Mouse (Mus musculus) heart, embryonic 13.5 days (tissue): Measurements from ENCODE around the gene H2afy2. TPM values are rescaled to one million over a fixed set of nuclear protein-coding genes. Genes with fewer than 3 reads are reported as not detected.

ENCODE experiments used
- ATAC-seq: fragments of 200-750 bp; cut with Nextera tagmentation; 2 replicates; pipeline ENCODE4 v1.8.0; 2017; ENCODE audit warnings: moderate TSS enrichment; ENCODE audit not compliant: insufficient number of reproducible peaks, low FRiP score, low TSS enrichment; ENCODE audit errors: extremely low read depth
- H3K27ac ChIP-seq: fragments of 300-500 bp; sonication (generic); replicated peaks from 2 replicates; pipeline ENCODE4 v1.5.1; 2015; ENCODE audit warnings: moderate library complexity, mild to moderate bottlenecking, inconsistent platforms
- H3K27me3 ChIP-seq: fragments of 300-500 bp; sonication (generic); replicated peaks from 2 replicates; pipeline ENCODE4 v1.6.1; 2015; ENCODE audit warnings: mild to moderate bottlenecking, inconsistent platforms
- H3K36me3 ChIP-seq: fragments of 300-500 bp; sonication (generic); 2 replicates; pipeline ENCODE4 v1.6.1; 2015; ENCODE audit warnings: mild to moderate bottlenecking, inconsistent platforms
- H3K4me1 ChIP-seq: fragments of 300-500 bp; sonication (generic); 2 replicates; pipeline ENCODE4 v1.6.1; 2015; ENCODE audit warnings: inconsistent platforms
- H3K4me2 ChIP-seq: fragments of 300-500 bp; sonication (generic); 2 replicates; pipeline ENCODE4 v1.6.1; 2015; ENCODE audit warnings: inconsistent platforms, mild to moderate bottlenecking, moderate library complexity
- H3K4me3 ChIP-seq: fragments of 300-500 bp; sonication (generic); 2 replicates; pipeline ENCODE4 v1.5.1; 2015; ENCODE audit warnings: moderate library complexity, mild to moderate bottlenecking, inconsistent platforms
- H3K9ac ChIP-seq: fragments of 300-500 bp; sonication (generic); 2 replicates; pipeline ENCODE4 v1.6.1; 2015; ENCODE audit warnings: inconsistent platforms, mild to moderate bottlenecking, moderate library complexity
- H3K9me3 ChIP-seq: fragments of 300-500 bp; sonication (generic); 2 replicates; pipeline ENCODE4 v1.6.1; 2016; ENCODE audit warnings: inconsistent platforms
- WGBS: fragments of 180-500 bp; shearing (Covaris S2); methylation state at CpG from one replicate; pipeline ENCODE4 v1.1.7; 2015; ENCODE audit warnings: mixed read lengths; 5-methylcytosine and 5-hydroxymethylcytosine counted together
- polyA plus RNA-seq: library from polyadenylated mRNA; unstranded; fragments of >200 nt; fragmentation: Nextera tagmentation; extraction: Ambion mirVana; gene quantifications from 2 replicates; pipeline ENCODE4 v1.2.1, GENCODE M21; 2015

H2afy2 gene
- polyA plus RNA-seq, 1 experiment from 2014 or later: 65.3 TPM

DNA sequence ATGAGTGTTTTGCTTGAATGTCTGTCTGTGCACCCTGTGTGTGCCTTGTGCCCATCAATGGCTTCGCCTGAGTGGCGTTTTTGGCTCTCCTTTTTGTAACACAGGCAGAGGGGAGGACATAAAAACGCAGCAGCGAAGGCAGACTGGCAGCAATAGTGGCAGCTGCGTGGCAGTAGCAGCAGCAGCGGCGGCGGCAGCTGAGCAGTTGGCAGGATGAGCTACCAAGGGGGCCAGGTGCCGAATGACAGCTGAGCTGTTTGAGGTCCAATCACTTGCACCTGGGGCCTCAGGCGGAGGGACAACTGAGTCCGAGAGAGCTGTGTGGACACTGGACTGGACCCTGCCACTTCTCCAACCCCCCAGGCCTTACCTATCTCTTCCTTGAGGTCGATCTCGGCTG lies 36.6 kb downstream of the H2afy2 start:
- Histone ChIP-seq H3K27ac (no peak overlapping the region), H3K4me3 (no peak overlapping the region), H3K9ac (no peak overlapping the region), H3K36me3 (peaks cover 97% of the 10 kb centered on the region), H3K9me3 (peaks cover 8% of the 10 kb centered on the region; the same call in 1 of the 2 replicates), H3K4me2 (no peak overlapping the region), H3K27me3 (no peaks in the 10 kb centered on the region), H3K4me1 (no peaks in the 10 kb centered on the region)
- no peak for ATAC-seq
- 88% methylated on average over 13 of the region's 13 CpGs for WGBS

DNA sequence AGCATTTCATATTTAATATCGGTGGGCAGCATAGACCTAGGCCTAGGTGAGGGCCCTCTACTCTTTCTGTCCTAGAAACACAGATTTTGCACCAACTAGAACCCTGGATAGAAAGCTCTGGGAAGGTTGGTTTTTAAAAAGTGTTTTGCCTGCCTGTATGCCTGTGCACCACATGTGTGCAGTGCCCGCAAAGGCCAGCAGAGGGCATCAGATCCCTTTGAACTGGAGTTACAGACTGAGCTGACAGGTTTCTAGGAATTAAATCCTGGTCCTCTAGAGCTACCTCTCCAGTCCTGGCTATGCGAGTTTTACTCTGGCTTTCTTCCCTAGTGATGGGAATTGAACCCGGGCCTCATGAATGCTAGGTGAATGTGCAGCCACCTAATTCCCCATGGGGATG lies 38.8 kb downstream of the H2afy2 start:
- ATAC-seq: no peak
- H3K9ac ChIP-seq: no peak overlapping the region
- no peak overlapping the region for H3K4me2 ChIP-seq
- no peak overlapping the region for H3K4me3 ChIP-seq
- no peak overlapping the region for H3K27ac ChIP-seq
- no peaks in the 10 kb centered on the region for H3K27me3 ChIP-seq
- no peaks in the 10 kb centered on the region for H3K4me1 ChIP-seq
- H3K36me3 ChIP-seq: peaks cover 97% of the 10 kb centered on the region
- WGBS: 85% methylated on average over 4 of the region's 4 CpGs
- H3K9me3 ChIP-seq: peaks cover 8% of the 10 kb centered on the region; the same call in 1 of the 2 replicates

DNA sequence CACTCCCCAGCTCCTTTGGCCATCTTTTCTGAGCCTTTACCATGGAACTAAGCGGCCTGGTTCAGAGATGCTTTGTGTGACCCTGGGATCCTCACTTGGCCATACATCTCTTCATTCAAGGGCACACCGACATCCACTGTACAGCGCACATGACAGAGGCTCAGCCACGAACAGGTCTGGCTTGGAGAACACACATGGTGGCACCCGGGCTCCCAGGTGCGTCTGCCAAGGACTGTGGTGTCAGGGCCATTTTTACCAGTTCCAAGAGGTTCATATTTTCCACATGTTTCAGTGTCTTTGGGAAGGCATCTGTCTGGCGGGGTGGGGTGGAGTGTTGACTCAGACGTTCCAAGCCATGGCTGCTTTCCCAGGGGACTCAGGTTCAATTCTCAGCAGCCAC lies 41.6 kb downstream of the H2afy2 start:
- H3K4me1 ChIP-seq: no peaks in the 10 kb centered on the region
- H3K9ac ChIP-seq: no peak overlapping the region
- no peak overlapping the region for H3K27ac ChIP-seq
- H3K27me3 ChIP-seq: no peaks in the 10 kb centered on the region
- peaks cover 8% of the 10 kb centered on the region; the same call in 1 of the 2 replicates for H3K9me3 ChIP-seq
- ATAC-seq: no peak
- no peak overlapping the region for H3K4me2 ChIP-seq
- 86% methylated on average over 8 of the region's 8 CpGs for WGBS
- peaks cover 99% of the 10 kb centered on the region for H3K36me3 ChIP-seq
- H3K4me3 ChIP-seq: no peak overlapping the region

DNA sequence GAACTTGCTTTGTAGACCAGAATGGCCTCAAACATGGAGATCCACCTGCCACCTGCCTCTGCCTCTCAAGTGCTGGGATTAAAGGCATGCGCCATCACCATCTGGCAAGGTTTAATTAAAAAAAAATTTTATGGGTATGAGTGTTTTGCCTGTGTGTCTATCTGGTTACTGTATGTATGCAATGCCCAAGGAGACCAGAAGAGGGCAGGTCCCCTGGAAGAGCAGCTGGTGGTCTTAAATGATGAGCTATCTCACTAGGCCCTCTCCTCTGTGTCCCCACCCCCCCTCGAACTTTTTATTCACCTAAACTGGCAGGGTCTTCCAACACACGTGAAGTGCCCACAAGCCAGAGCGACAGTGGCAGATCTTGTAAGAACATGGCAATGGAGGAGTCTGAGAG lies 42.1 kb downstream of the H2afy2 start:
- peaks cover 8% of the 10 kb centered on the region; the same call in 1 of the 2 replicates for H3K9me3 ChIP-seq
- WGBS: 76% methylated on average over 4 of the region's 4 CpGs
- H3K4me2 ChIP-seq: no peak overlapping the region
- no peaks in the 10 kb centered on the region for H3K27me3 ChIP-seq
- H3K4me3 ChIP-seq: no peak overlapping the region
- peaks cover 97% of the 10 kb centered on the region for H3K36me3 ChIP-seq
- no peaks in the 10 kb centered on the region for H3K4me1 ChIP-seq
- no peak overlapping the region for H3K27ac ChIP-seq
- no peak overlapping the region for H3K9ac ChIP-seq
- ATAC-seq: no peak

DNA sequence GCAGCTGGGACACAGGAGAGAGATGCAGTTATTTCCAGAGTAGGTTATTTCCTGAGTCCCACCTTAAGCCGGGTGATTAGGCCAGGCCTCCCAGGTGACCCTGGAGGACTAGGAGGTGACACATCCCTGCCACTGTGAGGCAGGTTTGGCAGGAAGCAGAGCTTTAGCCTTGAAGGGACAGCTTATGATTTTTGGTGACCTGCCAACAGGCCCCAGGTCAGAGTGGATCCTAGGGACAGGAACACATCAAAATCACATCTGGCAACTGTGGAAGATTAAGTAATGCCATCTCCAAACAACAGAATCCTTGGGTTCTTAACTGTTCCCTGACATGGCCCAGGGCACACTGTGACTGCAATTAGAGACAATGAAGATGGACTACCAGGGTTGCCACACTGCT lies 42.6 kb downstream of the H2afy2 start:
- Histone ChIP-seq H3K9ac (no peak overlapping the region), H3K4me1 (no peaks in the 10 kb centered on the region), H3K36me3 (peaks cover 95% of the 10 kb centered on the region), H3K27me3 (no peaks in the 10 kb centered on the region), H3K4me2 (no peak overlapping the region), H3K27ac (no peak overlapping the region), H3K9me3 (peaks cover 8% of the 10 kb centered on the region; the same call in 1 of the 2 replicates), H3K4me3 (no peak overlapping the region)
- WGBS: 75% methylated on average over 1 of the region's 1 CpGs
- ATAC-seq: no peak

DNA sequence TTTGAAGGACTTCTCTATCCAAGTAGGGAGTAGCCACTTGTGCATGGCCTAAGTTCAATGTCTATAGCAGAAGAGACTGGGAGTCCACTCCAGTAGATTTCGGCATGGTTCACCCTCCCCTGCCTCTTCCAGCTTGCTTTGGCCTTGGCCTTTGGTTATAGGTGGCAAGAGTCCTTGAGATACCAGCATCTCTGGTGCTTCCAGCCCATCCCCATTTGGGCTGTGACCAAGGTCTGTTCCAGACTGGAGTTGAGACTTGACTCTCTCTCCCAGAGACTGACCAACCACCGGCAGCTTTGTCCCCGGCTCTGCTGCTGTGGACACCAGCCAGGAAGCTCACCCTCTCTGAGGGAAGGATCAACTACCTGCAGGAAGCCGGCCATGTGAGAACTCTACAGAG lies 45.8 kb downstream of the H2afy2 start:
- peaks cover 64% of the 10 kb centered on the region for H3K36me3 ChIP-seq
- no peak overlapping the region for H3K4me2 ChIP-seq
- no peaks in the 10 kb centered on the region for H3K9me3 ChIP-seq
- no peak overlapping the region for H3K9ac ChIP-seq
- WGBS: 80% methylated on average over 4 of the region's 4 CpGs
- H3K27ac ChIP-seq: no peak overlapping the region
- H3K4me1 ChIP-seq: no peaks in the 10 kb centered on the region
- ATAC-seq: no peak
- no peak overlapping the region for H3K4me3 ChIP-seq
- H3K27me3 ChIP-seq: no peaks in the 10 kb centered on the region

DNA sequence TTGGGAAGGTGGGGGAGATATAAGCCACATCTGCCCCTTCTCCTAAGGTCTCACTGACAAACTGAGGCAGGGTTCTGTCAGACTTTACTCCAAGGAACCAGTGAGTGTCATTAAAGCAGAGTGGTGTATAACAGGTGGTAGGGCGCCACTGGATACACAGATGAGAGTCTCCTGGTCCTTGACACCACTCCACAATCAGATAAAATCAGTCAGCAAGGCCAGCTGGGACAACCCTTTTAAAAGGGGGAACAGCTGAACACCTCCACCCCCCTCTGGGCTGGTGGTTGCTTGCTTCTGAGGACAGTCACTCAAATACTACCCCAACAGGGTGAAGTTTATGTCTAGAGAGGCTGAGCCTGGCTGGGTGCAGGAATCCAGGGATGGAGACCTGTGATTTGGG lies 46.4 kb downstream of the H2afy2 start:
- H3K4me3 ChIP-seq: no peak overlapping the region
- H3K4me2 ChIP-seq: no peak overlapping the region
- no peaks in the 10 kb centered on the region for H3K4me1 ChIP-seq
- peaks cover 58% of the 10 kb centered on the region for H3K36me3 ChIP-seq
- no peak overlapping the region for H3K9ac ChIP-seq
- ATAC-seq: no peak
- no peaks in the 10 kb centered on the region for H3K9me3 ChIP-seq
- H3K27ac ChIP-seq: no peak overlapping the region
- WGBS: 81% methylated on average over 1 of the region's 1 CpGs
- H3K27me3 ChIP-seq: no peaks in the 10 kb centered on the region

DNA sequence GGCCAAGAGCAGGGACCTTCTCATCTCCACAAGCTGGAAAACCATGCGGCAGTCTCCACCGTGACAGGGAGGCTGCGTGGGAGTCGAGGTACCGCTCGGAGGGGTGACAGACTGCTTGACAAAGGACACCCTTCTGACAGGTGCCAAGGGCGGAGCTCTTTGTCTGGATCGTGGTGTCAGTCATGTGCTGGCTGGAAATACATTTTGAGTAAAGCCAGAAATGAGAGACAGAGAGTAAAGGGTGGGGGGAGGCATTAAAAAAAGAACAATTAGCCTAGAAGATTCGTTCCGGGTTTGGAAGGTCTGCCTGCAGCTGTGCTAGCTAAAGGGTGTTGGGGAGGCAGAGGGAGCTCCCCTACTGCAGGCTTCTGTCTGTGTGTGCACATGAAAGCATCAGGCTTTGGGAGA lies 47.3 kb downstream of the H2afy2 start:
- Histone ChIP-seq H3K4me2 (no peak overlapping the region), H3K9ac (no peak overlapping the region), H3K4me3 (no peak overlapping the region), H3K36me3 (peaks cover 49% of the 10 kb centered on the region), H3K27me3 (no peaks in the 10 kb centered on the region), H3K27ac (no peak overlapping the region), H3K9me3 (no peaks in the 10 kb centered on the region), H3K4me1 (no peaks in the 10 kb centered on the region)
- ATAC-seq: no peak
- 62% methylated on average over 10 of the region's 10 CpGs for WGBS

DNA sequence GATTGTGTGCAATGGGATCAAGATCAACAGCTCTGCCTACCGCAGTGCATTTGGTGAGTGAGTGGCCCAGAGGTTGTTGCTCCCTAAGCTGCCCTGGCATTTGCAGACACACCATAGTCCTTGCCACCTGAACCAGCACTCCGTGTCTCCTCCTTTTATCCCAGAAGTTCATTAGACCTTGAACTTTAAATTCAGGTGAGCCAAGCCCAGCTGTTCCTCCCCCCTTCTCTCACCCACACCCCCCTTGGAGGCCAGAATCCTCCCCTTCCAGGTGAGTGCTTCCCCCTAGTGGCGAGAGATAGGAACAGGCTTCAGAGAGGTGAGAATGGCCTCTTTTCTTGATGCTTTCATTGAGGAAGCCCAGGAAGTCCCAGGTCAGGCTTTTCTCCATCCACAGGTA lies 49.6 kb downstream of the H2afy2 start:
- Histone ChIP-seq H3K27me3 (no peaks in the 10 kb centered on the region), H3K4me3 (no peak overlapping the region), H3K9me3 (no peaks in the 10 kb centered on the region), H3K36me3 (peaks cover 43% of the 10 kb centered on the region), H3K9ac (no peak overlapping the region), H3K4me2 (no peak overlapping the region), H3K27ac (no peak overlapping the region), H3K4me1 (no peaks in the 10 kb centered on the region)
- WGBS: 46% methylated on average over 3 of the region's 3 CpGs
- no peak for ATAC-seq

DNA sequence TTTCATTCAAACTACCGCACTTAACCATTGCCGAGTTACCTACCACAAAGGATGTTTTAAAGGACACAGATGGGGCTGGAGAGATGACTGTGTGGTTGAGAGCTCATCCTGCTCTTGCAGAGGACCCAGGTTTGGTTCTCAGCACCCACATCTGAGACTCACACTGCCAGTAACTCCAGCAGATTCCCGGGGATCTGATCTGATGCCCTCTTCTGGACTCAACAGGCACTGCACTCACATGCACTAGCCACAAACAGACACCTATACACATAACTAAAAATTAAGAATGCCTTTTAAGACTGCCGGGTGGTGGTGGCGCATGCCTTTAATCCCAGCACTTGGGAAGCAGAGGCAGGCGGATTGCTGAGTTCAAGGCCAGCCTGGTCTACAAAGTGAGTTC lies 53.8 kb downstream of the H2afy2 start:
- Histone ChIP-seq H3K4me1 (no peaks in the 10 kb centered on the region), H3K27me3 (no peaks in the 10 kb centered on the region), H3K4me2 (no peak overlapping the region), H3K27ac (no peak overlapping the region), H3K9me3 (no peaks in the 10 kb centered on the region), H3K9ac (no peak overlapping the region), H3K36me3 (peaks cover 49% of the 10 kb centered on the region), H3K4me3 (no peak overlapping the region)
- no peak for ATAC-seq
- 93% methylated on average over 6 of the region's 6 CpGs for WGBS

DNA sequence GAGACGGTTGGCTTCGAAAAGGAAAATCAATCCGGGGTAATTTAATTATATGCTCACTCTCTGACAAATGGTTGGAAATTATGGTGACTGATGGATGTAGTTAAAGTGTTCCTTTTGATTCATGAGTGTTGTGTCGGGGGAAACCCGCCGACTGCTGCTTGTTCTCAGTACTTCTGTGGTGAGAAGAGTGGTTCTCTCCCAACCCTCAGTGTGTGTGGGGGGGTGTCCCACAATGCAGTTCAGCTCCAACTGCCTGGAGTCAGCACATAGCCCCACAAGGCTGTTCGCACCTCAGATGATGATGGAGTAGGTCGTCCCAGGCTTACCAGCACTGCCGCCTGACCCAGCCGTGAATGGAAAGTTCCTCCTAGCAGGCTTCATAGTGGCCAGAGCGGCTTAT lies 54.8 kb downstream of the H2afy2 start:
- Histone ChIP-seq H3K27me3 (no peaks in the 10 kb centered on the region), H3K9me3 (no peaks in the 10 kb centered on the region), H3K4me2 (no peak overlapping the region), H3K36me3 (peaks cover 49% of the 10 kb centered on the region), H3K4me1 (no peaks in the 10 kb centered on the region), H3K9ac (no peak overlapping the region), H3K27ac (no peak overlapping the region), H3K4me3 (no peak overlapping the region)
- 75% methylated on average over 11 of the region's 11 CpGs for WGBS
- ATAC-seq: no peak

DNA sequence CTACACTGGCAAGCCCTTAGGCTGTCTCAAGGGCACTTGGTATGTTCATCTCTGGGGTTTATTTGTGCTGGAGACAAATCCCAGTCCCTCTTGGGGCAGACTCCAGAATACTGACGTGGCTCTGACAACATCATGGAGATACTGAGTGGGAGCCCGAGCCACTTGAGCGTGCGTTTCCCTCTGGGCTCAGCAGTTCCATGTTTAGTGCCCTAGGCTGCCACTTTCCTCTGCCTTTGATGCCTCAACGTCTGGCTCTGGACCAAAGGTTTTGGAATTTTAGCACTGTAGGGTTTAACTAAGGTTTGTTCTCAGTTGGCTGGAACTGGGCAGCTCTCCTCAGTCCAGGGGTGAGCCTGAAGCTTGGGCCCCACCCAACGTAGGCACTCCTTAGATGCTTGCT lies 60.7 kb downstream of the H2afy2 start:
- Histone ChIP-seq H3K4me2 (no peak overlapping the region), H3K27me3 (no peaks in the 10 kb centered on the region), H3K9me3 (no peaks in the 10 kb centered on the region), H3K27ac (no peak overlapping the region), H3K4me1 (peaks cover 8% of the 10 kb centered on the region), H3K36me3 (peaks cover 21% of the 10 kb centered on the region), H3K9ac (no peak overlapping the region), H3K4me3 (no peak overlapping the region)
- ATAC-seq: no peak
- 35% methylated on average over 6 of the region's 6 CpGs for WGBS
